Mouse (Mus musculus) heart, postnatal 10 days (tissue): ENCODE data around the gene Gm37240. TPM values are rescaled to one million over a fixed set of nuclear protein-coding genes. Genes with fewer than 3 reads are reported as not detected.

Experiments
- DNase-seq, 2 experiments: peaks; one replicate each; pipeline ENCODE4 v3.0.0; 2021
- intact Hi-C: fragments of 180-260 bp; cut with DNase I; formaldehyde crosslinking; loops from one replicate; pipeline ENCODE4 v1.15.1; 2025
- total RNA-seq, 2 experiments: library from RNA; stranded (reverse); gene quantifications; 2 replicates each; pipeline ENCODE4 v1.2.3; 2021

Gm37240 gene
- total RNA-seq, 2 experiments from 2014 or later = 21.2 to 37.3 TPM

DNA sequence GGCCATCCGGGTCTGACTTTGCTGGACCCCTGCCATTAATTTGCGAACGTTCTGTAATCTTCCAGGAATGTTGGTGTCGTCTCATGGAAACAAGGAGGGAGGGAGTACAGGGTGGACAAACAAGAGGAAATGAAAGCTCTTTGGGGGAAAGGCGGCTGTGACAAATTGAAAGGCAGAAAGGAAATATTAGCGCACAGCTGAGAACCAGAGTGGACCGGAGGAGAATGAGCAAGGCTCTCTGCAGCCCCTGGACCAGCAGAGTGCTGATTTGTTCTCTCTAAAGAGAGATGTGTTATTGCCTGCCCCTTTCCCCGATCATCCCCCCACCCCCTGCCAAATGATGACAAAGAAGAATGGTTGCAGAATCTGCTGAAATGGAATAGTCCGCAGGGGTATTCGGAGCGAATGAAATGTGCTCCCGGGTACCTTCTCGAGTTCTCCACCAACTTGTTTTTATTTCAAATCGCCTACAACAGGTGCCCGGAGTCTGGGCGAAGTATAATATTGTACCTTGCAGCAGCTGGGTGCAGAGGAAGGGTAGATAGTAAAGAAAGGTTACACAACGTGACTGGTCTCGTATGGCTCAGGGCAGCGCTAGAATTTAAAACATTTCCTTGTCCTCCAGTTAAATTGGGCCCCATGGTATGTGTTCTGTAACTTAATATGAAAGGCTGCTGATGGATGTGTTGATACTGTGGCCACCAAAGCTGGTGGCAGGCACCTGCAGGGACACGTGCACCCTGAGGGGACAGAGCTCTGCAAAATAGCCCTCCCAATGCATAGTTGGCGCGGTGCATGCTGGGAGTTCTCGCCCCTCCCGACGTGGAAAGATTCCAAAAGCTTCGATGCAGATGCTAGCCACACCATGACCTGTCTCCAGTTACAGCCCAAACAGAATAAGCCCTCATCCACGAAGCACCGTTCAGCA lies 712.5 kb downstream of the Gm37240 start:
- intact Hi-C loops = no loop called here
- DNase-seq = peak in 1 of 2 experiments; percentile 33

DNA sequence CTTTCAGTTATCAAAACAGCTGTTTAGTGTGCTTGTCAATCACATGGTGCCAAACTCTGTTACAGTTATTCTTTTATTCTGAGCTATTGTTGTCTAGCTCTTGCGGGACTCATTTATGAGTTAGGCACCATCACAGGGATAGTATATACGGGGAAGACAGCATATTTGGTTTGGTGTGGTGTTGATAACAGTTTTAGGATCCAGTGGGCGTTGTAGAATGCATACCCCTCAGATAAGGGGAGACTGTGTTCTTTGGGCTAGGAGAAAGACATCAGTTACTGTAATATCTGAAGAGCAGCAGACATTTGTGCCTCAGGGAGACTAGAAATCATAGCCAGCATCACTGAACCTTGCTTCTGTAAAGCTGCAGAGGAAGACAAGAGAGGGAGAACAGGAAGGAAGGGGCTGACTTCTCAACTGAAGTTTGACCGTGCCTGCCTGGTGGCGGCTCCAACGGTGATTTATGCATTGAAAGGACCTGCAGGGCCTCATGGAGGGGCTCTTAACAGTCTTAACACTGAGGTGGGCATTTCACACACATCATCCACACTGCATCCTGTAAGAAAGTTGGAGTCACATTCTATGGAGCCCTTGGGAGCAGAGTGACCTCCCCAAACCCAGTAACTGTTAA lies 713.8 kb downstream of the Gm37240 start:
- no peak for DNase-seq
- intact Hi-C loops = no loop called here

DNA sequence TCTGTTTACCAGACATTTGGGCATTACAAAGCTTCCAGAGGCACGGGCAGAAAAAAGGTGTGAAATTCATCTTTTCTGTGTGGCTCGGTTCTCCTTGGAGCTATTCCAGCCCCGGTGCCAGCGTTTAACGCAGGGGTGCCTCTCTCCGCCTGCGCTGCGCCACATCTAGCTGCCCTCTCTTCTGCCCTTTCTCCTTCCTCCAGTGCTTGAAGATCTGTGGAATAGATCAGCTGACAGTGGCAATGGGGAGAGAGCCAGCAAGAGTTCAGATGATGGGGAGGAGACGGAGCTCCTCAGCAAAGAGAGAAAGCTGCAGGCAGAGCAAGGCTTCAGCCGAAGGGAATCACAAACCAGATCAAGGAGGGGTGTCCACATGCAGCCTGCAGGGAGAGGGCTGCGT lies 714.8 kb downstream of the Gm37240 start:
- DNase-seq = no peak
- intact Hi-C loops = no loop called here

DNA sequence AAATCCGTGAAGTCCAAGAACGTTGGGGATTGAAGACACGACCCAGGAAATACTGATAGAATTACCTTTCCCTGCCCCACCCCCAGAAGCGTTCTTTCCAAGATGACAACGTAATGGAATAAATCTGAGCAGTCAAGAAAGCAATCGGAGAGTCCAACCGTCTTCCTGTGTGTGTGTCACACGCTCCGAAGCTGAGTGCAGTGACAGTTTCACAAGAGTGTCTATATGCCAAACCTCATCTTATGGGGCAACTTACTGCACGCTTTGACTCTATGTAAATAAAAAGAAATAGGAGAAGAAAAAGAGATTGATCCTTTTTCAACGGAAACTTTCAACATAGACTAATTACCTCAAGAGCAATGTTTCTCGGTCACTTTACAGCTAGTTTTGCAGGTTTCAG lies 715.2 kb downstream of the Gm37240 start:
- intact Hi-C loops = no loop called here
- DNase-seq = no peak

DNA sequence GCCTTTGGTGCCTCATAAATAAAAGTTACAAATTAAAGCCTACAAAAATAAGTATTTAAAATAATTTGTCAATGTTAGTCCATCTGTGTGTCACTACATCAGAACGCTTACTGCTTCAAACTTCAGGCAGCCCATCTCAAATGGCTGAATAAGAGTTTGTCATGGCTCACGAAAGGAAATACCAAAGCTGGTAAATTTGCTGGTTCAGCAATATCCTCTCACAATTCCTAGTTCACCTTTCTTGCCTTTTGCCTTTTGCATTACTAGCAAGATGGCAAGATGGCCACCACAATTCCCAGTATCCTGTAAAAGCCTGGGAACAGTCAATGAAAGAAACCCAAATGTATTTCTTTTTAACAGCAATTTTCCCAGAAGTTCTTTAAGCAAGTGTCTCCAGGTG lies 718.5 kb downstream of the Gm37240 start:
- no peak for DNase-seq
- intact Hi-C loops = no loop called here

DNA sequence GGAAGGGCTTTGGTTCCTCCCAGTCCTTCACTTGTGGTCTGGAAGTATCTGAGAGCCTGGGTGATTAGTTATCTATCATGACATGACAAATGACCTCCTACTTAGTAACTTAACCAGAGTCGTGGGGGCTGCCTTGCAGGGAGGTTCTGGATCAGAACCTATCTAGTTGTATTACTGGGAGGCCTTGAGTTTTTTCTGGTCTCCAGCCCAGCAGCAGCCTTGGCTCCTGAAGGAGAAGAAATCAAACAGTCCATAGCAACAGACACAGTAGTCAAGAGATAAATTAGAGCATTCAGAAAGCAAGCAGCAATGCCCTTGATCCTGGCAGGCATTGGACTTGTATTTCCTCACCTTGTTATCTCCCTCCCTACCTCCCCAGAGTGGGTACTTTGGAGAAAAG lies 722.4 kb downstream of the Gm37240 start:
- no peak for DNase-seq
- intact Hi-C loops = no loop called here

DNA sequence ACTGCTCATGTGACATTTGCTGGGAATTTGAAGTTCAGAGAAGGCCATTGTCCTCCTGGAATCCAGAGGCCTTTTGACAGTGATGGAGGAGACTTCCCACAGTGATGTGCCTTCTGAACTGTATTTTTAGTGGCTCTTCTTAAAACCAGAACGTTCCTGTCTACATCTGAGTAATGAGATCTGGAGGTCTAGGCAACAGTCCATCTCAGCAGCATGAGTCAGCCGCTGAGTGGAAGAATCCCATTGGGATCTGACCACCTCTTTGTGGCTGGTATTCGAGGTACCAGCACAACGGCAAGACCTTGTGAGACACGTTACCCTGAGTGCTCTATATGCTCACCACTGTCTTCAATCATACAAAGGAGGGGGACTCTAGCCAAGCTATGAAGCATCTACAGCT lies 723.9 kb downstream of the Gm37240 start:
- intact Hi-C loops = no loop called here
- no peak for DNase-seq

DNA sequence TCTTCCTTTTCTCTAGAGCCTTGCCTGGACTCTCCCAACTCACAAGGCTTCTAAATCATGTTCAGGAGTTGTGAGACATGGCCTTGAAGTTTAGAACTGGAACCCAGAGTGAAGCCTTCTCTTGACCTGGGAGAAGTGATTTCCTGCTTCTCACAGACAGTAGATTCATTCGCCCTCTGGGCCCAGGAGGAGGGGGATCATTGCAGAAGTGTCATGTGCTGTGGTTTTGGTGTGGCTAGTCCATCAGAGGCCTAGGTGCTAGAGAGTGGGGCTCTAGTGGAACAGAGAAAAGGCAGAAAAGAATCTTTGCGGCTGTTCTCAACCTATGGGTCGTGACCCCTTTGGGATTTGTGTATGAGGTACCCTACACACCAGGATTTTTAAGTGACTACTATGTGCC lies 724.9 kb downstream of the Gm37240 start:
- DNase-seq = no peak
- intact Hi-C loops = no loop called here

DNA sequence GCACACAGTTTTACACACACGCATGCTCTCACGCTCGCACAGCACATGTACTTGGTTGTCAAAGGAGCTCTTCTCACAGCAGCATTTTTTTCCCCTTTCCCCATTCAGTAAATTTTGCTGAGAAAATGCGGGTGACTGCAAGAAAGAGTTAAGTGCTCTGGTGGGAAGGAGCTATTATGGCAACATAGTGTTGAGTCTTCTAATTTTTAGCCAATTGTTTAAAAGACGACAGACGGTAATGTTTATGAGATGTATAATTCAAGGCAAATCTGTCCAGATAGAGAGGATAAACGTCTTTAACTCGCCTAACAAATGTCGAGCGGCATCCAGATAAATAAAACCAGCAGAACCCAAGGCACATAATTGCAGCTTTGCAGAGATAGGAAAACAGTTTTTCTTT lies 726.5 kb downstream of the Gm37240 start:
- DNase-seq = no peak
- intact Hi-C loops = no loop called here

DNA sequence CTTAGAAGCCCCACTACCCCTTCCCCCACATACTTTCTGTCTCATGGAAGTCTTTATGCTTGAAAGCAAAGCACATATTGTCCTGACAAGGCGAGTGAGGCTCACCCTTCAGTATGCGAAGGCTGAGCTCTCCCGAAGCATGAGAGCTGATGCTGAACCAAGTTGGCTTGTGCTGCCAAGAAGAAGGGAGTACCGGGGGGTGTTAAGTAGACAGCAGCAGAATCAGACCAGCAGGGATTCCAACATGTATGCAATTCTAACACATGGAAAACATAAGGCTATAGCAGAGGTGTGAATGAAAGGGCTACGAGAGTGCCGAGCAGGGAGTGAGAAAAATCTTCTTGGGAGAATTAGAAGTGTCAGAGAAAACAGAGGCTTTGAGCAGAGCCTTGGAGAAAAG lies 727.7 kb downstream of the Gm37240 start:
- no peak for DNase-seq
- intact Hi-C loops = no loop called here

DNA sequence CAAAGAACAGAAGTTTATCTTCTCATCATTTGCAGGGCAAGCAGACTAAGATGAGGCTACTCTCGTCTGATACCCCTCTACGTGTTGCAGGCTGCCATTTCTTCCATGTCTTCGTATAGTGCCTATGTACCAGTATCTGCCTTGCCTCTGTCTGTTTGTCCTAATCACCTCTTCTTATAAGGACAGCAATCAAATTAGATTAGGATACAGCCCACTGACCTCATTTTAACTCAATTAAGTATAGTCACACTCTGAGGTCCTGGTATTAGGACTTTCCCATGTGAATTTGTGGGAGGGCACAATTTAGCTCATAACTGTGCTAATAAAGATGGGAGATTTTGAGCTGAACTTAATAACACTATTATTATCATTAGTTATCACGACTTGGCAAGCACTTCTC lies 738.5 kb downstream of the Gm37240 start:
- intact Hi-C loops = no loop called here
- no peak for DNase-seq

DNA sequence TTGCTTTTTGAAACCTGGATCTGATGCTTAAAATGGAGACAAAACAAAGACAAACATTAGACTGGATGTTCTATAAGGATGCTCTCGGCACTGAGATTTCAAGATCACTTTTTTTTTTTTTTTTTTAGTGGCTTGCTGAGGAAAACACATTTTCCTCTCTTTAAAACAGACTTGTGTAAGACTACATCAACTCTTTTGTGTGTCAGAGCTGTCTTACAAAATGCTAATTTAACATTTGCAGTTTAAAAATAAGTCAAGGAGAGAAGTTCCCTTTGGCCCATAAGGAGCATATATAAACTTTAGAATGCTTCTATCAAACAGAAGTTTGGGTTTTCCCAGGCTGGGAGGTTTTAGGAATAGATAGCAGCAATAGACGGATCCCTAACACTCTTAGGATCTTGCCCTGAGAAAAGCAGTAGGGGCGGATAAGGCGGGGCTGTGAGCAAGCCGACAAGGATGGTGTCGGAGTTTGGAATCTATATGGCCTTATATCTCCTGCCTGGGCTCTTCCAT lies 739.2 kb downstream of the Gm37240 start:
- DNase-seq = no peak
- intact Hi-C loops = no loop called here

DNA sequence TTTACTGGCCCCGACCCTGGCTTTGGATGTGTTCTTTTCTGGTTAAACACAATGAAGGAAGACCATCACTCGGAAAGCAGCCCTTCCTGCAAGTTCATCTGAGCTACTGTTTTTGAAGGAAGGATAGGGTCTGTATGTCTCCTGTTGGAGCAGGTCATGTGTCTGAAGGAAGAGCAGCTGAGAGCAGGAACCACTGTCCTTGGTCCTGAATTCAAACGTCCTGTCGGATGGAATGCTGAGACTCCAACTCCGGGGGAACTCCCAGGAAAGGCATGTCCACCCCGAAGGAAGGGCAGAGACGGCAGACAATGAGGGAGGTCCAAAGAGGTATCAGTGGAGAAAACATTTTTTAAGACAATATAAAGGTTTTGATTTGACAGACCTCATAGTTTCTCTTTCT lies 741.8 kb downstream of the Gm37240 start:
- DNase-seq = peak; percentile 26 to 53
- intact Hi-C loops = no loop called here

DNA sequence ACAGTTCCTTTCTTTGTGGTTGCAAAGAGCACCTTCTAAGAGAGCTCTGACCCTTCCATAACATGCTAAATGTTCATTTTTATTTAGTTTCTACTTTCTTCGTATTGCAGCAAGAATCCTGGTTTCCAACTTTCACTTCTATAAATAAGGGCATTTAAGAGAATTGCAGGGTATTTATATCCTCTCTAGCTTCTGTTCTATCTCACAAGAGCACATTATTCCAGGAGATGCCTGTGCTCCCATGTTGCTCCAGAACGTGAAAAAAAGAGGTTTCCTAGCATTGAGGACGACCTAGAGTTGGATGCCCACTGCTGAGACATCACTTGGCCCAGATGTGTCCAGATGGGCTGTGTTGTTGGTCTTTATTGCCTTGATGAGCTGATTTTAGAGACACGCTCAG lies 742.2 kb downstream of the Gm37240 start:
- no peak for DNase-seq
- intact Hi-C loops = no loop called here

DNA sequence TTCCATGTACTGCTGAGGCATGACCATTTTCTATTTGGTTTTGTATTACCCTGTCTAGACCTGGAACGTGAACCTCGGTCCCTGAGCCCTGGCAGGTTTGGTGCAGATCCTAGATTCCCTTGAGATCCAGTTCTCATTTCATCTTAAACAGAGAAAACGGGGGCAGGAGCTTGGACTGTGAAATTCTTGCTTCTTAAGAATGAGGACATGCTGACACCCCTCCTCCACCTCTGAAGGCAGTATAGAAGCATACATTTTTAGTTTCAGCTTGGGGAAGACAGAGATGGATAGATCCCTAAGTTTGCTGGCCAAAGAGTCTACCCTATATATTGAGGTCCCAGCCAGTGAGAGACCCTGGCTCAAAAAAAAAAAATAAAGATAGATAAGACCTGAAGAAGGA lies 742.9 kb downstream of the Gm37240 start:
- intact Hi-C loops = no loop called here
- no peak for DNase-seq

DNA sequence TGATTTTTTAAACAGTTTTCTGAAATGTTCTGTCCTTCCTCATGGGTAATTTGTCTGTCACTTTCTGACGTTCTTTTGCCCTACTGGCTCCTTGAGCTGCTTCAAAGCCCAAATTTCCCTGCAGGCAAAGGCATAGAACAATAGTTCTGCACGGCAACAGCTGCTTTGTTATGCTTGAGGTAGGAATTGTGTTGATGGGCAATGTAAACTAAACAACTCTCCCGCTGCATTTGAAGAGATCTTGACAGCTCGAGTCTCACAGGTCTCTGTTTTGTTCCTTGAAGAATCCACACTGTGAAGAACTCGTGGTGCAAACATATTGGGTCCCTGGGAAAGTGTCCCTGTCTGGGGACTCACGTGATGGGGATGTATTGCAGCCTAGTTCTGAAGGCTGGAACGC lies 746.8 kb downstream of the Gm37240 start:
- DNase-seq = no peak
- intact Hi-C loops = no loop called here

DNA sequence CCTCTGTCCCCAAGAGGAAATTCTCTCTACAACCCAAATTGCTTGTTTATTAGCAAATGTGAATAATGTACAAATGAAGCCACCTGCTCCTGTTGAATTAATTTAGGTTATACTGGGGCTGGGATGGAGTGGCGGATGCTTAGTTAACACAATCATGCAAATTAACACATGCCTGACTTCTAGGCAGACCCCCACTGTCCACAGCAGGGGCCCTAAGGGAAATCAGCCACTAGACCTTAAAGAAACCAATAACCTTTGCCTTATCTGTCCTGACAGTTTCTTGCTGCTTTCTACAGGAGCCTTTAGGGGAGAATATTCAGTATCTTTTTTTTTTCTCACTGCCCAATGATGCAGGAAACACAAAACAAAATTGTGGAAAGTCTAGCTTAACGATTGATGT lies 748.9 kb downstream of the Gm37240 start:
- no peak for DNase-seq
- intact Hi-C loops = no loop called here

DNA sequence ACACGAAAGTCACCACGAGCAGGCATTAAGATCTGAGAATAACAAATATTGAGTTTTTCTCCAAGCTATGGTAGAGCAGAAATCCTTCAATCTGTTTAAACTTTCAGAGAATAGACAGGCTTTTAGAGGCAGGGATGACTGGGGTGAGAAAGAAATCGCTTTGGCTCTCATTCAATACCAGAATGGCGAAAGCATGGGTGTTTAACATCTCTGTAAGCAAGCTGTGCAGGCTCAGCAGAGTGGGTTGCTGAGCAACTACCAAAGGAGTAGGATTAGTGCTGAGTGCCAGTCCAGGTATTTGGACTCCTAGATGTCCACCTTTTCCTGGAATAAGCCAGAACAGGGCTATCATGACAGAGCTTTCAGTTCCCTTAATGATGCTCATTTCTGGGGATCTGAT lies 753.8 kb downstream of the Gm37240 start:
- DNase-seq = no peak
- intact Hi-C loops = no loop called here

DNA sequence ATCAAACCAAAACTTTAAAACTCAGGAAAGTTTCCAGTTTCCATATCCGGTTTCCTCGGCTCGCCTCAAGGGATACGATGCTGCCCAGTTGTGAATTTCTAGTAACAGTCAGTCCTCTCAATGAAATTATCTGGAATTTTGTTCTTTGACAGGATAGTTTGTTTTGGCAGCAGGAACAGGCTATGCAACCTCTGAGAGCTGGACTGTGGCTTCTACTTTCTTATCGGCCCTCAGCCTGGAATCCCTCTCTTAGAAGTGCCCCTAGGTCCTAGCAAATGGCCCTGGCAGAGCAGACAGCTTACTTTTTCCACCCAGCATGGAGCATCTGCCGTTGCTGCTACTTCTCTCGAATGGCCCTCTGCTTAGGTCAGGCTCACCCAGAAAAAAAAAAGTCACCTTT lies 755.4 kb downstream of the Gm37240 start:
- peak; percentile 6 to 12 for DNase-seq
- intact Hi-C loops = no loop called here

DNA sequence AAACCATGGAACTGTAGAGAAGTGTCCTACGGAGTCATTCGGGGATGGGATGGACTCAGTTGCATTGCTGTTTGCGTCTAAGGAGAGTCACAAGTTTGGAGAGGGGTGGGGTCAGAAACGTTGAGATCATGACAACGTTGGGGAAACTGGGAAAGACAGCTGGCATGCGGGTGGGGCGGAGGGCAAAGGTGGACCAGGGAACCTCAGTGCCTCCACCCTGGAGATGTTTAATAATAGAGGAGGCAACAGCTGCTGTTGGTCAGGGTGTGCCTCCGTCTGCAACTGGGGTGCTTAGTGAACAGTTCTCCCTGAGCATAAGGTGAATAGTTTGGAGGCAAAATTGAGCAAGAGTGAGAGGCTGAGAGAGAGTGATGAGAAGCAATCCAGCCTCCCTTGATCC lies 758.8 kb downstream of the Gm37240 start:
- DNase-seq = no peak
- intact Hi-C loops = loop anchor here (10.0 kb wide), 1 partner anchor 56 kb away; no protein-coding TSS in a partner anchor

DNA sequence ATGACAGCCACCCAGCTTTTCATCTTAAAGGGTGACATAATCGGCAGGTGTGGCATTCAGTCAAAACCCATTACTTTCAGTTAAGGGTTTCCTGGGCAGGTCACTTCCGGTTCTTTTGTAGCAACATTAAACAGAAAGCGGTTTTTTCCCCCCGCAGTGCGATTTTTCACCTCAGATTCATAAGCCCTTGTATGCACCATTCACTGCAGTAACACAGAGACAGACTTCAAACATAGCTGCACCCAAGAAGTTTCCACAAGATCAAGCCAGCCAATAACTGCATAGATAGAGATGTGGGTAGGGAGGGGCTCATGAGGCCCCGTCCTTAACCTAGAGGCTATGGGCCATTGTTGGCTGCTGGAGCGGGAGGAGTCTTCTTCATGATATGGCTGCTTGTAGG lies 760.3 kb downstream of the Gm37240 start:
- intact Hi-C loops = loop anchor here (10.0 kb wide), 1 partner anchor 58 kb away; no protein-coding TSS in a partner anchor

DNA sequence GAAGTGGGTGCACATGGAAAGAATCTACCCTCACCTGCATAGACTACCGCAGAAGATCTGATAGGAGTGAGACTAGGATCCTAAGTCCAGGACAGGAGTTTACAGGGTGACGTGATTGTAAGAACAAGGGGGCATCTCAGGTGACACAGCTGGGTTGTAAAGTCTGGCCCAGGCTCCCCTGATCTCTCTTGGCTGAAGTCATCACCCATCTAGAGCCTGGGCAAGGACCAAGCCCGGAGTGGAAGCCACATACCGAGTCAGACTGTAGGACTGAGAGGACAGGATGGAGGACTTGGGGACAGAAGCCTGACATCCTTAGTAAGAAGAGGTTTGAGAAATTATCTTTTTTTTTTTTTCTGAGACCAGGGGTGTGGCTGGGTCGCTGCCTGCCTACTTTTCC lies 761.8 kb downstream of the Gm37240 start:
- DNase-seq = peak; percentile 12
- intact Hi-C loops = loop anchor here (10.0 kb wide), 1 partner anchor 59 kb away; no protein-coding TSS in a partner anchor

More for the DNA sequence above, 760.3 kb downstream of the Gm37240 start:
- no peak for DNase-seq
